Mouse (Mus musculus) cerebellum, adult 18-20 months (tissue): ENCODE measurements around the gene P4ha2.

Experiments used
- DNase-seq, 2 experiments: peaks; one replicate each; pipeline ENCODE4 v3.0.0; 2021

P4ha2 gene

DNA sequence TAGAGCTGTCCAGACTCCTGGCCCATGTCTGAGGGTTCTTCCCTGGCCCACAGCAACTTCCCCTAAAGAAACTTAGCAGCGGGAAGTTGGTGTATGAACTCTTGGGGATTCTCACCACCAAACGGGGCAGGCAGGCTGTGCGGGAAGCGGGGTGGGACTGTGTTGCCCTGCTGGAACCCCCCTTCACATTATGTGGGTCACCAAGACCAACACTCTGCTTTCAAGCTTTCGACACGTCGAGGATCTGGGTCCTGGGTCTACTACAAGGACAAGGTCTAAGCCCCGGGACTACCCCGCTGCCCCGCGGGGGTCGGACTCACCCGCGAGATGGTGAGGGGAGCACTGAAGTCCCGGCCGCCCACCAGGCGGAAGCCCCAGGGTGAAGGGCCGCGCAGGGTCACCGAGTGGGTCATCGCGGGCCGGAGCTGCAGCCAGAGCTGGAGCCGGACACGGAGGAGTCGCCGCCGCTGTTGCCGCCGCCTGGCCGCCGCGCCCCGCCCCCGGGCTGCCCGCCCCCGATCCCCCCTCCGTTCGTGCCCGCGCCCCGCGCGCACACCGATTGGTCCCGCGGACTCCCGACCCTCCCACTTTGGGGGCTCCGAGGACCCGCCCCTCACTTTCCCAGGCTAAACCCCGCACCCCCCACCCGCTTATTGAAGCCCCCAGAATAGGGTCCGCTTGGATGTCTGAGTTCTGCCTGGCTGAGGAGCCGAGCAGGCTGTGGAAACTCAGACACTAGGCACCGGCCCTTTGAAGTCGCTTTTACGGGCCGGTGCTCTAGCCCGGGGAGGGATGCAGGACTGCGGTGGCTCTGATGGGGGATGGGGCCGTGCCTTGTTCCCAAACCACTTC, 31.1 kb upstream of the P4ha2 start, which contains the start of gene Pdlim4:
Gene Pdlim4 (minus strand): TSS at position 495 of the 852 bp plus-strand sequence.
- DNase-seq = no peak

DNA sequence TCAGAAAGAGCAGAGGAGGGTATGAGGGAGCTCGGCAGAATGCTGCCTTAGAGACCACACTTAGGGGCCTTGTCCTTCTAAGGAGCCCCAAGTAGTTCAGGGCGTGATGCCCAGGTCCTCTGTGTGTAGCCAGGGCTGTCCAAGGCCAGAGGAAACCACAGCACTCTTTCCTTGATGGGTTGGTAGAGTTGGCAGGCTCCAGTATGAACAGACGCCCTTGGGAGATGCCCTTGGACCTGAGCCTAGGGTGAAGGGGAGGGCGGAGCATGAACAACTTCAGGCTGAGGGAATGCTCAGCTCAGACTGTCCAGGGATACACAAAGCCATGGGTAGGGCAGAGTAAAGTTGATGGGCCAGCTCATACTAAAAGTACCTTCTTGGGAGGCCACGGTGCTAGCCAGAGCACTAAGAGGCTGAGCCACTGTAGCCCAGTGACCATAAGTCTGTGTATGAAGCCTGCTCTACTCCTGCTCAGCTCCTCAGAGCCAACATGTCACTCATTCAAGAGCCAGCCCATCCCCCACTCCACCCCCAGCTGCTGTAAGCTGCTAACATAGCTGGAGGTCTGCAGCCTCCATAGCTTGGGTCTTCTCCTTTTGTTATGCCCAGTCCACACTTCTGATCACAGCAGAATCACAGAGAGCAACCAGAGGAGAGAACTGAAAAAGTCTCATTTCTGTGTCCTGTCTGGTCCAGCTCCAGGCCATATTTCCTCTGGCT, 28.0 kb upstream of the P4ha2 start:
- peak in 1 of 2 experiments; percentile 68 for DNase-seq

DNA sequence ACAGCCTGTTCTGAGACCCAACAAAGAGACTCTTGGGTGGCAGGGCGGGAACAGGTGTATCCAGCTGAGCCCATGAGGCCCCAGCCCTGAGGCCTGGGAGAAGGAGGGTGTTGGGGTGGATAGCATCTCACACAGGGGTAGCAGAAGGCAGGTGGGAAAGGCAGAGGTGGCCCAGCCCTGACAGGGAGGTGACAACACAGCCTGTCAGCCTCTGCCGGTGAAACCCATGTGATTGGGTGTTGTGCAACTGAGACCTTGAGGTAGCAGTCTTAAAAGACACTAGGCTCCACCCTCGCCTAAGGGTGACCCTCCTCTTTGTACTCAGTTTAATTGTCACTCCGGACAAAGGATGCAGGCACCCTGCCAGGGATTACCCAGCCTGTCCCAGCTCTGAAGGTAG, 26.6 kb upstream of the P4ha2 start:
- DNase-seq = no peak

DNA sequence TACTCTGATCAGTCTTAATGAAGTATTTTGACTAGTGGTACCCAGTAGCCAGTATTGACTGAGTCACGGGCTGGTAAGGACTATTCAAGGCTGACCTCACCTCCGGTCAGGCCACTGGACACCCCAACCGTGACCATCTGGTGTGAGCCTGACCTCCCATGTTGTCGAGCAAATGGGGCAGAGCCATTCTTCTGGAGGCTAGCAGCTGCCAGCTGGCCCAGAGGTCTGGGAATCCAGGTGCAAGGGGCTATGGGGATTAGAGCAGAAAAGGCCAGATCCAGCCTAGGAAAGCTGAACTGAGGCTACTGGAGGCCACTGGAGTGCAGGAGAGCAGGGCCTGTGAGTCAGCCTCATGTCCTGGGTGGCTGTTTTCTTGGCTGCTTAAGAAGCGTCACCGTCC, 24.5 kb upstream of the P4ha2 start:
- DNase-seq = no peak

DNA sequence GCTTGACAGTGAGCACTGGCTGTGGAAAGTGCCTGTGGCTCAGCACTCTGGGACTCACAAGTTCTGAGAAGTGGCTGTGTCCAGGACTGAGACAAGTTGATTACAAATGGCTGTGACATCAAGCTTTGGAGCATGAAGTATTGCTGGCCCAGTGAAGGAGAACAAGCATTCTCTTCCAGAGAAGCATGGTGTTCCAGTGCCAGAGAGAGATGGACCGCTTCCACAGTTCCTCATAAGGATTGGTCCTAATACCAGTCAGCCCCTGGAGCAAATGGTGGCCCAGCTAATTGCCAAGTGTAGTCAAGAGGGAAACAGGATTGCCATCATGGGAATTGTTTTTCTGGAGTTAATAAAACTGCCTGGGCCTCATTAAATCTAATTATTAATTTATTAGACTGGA, 23.8 kb upstream of the P4ha2 start:
- no peak for DNase-seq

DNA sequence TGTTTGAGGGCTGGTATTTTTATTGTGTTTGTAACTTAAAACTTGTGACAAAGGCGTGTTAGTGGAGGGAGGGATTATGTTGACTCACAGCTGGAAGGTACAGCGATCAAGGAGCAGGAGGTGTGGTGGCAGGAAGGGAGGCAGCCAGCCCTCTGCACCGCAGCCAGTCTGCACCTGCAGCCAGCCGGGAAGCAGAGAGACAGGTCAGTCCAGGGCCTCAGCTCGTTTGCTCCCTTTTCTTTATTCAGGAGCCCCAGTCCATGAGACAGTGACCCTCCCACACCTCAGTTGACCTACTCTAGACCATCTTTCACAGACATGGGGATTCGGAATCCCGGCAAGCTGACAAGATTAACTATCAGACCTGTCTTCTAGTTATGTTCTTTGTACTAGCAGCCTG, 19.5 kb upstream of the P4ha2 start:
- no peak for DNase-seq

DNA sequence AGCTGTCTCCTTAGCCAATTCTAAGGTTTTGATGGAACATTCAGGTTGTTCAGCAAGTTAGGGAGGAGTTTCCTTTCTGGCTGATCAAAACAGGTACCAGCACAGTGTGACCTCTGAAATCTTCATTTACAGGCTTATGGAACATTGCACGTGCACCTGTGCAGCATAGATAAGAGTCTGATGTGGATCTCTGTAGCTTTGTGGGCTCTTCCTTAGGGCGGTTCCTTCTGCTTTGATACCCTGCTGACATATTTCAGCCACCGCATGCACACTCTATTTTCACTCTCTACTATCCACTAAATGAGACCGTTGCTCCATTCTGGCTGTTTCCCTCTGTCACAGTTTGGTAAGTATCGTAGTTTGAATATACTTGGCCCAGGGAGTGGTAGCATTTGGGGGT, 17.2 kb upstream of the P4ha2 start:
- DNase-seq = no peak

DNA sequence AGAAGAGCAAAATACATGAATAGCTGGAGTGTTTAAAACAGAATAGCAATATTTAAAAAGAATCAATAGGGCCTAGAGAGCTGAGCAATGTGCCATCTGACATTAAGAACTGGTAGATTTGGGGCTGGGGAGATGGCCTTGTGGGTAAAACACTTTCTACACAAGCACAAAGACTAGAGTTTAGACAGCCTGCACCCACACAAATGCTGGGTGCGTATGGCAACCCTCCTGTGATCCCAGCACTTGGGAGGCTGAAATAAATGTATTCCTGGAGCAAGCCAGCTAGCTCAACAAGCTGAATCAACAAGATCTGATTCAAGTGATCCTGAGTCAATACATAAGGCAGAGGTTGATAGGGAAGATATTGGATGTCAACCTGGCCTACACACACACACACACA, 14.9 kb upstream of the P4ha2 start:
- DNase-seq = no peak

DNA sequence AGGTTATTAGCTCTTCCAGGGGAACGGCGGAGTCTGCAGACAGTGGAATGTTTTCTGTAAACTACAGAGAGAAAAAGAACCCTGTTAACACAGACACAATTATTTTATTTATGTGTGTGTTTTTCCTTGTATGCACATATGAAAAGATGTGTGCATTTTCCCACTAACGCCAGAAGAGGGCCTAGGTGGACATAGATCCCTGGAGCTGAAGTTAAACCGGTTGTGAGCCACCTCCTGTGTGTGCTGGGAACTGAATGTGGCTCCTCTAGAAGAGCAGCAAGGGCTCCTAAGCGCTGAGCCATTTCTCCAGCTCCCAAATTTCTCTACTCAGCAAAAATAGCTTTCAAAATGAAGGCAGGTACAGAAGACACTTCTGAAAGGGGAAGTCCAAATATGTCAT, 14.1 kb upstream of the P4ha2 start:
- no peak for DNase-seq

DNA sequence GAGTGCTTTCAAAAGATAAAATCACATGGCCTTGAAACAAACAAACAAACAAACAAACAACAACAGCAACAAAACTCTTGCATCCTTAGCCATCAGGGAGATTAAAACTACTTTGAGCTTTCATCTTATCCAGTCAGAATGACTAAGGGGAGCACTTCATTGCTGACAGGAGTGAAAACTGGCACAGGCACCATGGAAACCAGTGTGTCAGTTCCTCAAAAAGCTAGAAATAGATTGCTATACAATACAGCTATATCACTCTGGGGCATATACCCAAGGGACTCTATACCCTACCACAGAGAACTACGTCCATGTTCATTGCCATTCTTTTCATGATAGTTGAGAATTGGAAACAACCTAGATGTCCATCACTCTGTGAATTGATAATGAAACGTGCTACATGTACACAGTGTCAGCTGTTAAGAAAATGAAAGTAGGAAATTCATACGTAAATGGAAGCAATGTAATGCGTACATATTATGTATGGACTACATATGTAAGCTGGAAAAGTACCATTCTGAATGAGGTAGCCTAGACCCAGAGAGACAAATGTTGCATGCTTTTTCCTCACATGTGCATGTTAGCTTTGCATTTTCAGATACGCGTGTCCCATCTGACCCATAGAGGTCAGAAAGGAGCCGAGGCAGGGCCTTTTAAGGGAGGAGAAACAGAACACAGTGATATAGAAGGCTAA, 11.5 kb upstream of the P4ha2 start:
- DNase-seq = no peak

DNA sequence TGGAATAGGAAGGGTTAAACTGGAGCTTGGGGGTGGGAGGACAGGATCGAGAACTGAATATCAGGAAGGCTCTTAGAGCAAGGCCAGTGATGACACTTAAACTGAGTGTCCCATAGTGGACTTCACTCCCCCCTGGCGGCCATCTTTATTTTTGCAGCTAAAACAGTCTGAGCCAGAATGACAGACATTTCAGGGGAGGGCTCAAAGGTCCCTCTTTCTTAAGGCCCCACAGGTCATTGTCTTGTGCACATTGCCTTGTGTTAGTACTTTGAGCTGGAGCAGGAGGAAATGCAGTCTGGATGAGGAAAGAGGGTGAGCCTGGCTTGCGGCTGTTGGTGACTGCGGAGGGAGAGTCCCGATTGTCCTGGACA, 11.0 kb upstream of the P4ha2 start:
- DNase-seq = peak; percentile 85 to 89

DNA sequence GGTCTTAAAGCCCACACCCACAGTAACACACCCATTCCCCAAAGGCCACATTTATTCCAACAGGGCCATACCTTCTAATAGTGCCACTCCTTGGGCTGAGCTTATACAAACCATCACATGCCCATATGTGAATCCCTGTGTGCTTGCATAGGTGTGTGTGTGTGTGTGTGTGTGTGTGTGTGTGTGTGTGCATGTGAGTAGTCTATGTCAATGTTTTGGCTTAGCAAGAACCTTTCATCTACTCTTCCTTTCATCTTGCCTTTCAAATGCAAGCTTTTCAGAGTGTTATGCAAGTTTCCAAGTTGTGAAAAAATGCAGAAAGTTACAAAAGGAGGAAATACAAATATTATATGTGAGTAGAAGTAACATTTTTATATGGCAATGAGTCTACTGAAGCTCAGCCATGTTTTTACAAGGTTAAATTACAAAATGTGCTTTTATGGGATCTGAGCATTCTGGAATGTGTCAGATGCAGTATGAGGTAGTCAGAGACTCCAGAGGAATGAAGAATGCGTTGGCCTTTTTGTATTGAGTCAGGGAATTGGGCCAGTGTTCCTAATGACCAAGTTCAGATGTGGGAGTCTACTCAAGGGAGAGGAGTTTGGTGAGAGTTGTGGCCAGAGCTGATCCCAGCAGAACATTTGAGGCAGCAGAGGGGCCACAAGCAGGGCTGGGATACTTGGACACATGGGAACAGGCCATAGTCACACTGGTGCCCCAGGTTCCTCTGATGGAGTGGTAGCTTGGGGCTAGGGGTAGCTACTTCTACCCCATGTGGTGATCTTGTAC, 9.6 kb upstream of the P4ha2 start:
- no peak for DNase-seq

DNA sequence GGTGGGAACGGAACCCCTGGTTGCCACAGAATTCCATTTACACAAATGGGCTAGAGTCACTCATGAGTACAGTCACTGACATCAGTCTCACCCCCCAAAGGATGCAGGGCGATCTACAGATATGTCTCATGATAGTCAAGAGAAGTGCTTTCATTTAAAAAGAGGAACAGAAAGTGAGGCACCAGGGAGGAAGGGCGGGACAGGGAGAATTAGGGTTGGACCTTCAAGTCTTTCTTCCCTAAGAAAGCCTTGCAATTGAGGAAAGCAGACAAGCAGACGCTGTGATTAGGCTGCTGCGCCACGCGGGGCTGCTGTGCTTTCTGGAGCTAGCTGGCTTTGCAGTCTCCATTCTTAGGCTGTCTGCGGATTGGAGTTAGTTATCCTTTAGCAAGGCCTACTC, 8.2 kb upstream of the P4ha2 start:
- no peak for DNase-seq

DNA sequence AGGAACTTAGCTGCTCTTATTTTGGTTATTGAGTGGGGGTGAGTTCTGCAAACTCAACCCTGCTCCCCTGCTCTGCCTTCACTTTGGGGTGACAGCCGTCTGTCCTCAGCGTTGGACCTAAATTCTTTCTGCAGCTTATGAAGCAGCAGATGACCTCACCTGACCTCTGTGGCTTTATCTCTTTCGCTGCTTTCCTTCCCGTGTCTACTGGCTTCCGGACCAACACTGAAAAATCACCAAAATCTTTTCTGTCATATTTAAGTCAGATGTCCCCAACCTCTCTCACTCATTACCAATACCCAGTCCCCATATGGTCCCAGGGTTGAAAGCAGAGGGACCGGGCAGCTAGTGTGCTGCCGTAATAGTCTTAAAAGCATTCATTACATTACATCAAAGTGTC, 7.7 kb upstream of the P4ha2 start:
- no peak for DNase-seq

DNA sequence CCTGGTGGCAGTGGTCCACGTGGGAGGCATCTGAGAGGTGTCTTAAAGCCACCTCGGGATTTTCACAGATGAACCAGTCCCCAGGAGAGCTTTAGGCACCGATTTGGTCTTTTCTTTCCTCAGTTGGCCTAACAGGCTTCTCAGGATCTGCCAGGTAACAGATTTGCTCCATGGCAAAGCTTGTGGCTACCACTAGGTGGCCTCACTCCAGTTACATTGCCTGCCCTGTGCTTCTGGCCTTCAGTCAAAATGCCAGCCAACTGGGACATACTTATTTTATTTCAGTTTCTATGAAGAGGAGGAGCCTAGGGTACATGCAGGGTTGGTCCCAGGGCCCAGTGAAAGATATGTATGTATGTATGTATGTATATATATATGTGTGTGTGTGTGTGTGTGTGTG, 6.9 kb upstream of the P4ha2 start:
- DNase-seq = peak; percentile 63

DNA sequence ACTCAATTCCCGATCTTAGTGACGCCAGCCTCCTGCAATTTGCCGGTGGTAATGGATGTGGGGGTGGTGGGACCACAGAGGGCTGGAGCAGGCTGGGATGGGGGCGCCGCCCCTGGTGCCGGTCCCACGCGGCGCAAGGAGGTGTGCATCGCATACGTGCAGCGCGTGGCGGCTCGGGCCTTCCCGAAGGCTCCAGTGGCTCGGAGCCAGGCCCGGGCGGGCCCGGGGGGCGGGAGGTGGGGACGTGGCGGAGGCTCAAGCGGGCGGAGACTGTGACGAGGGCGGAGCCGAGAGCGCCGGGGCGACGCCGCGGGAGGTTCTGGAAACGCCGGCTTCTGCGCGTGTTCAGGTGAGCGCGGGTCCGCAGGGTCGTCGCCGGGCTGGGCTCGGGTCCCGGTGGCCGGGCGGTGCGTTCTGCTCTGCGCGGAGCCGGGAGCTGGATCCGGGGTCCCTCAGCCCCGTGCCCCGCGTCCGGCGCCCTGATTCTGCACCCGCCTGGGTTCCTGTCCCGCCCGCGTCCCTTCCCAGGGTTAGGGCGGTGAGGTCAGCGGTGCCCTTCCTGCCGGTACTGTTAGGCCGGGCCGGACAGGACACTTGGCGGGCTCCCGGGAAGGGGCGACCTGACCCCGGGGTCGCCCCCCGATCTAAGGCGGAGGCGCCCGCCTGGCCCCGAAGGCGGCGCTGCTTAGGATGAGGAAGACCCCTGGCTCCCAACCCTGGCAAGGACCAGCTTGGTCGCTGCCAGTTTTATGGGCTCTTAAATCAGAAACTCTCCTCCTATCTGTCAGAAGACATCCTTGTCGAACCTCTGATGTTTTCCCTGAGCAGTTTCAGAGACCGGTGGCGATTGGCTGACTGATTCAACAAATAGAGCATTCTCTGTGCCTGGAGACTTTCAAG, 1.0 kb downstream of the P4ha2 start:
- peak; percentile 53 to 70 for DNase-seq

DNA sequence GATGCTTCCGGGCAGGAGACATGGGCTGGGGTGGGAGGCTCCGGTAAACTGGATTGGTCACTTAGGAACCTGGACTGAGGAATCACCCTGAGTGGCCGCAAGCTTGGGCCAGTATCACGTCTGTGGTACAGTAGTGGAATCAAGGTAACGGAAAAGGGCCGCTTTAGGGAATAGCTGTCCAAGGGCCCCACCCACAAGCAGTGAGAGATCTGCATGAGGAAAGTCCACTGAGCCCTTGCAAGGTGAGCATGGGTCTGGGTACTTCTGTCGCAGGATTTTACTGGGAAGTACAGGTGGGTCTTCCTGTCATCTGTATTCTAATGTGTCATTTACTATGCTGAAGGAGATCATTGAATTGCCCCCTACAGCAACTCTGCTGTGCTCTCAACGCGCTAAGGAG, 1.8 kb downstream of the P4ha2 start:
- DNase-seq = no peak

DNA sequence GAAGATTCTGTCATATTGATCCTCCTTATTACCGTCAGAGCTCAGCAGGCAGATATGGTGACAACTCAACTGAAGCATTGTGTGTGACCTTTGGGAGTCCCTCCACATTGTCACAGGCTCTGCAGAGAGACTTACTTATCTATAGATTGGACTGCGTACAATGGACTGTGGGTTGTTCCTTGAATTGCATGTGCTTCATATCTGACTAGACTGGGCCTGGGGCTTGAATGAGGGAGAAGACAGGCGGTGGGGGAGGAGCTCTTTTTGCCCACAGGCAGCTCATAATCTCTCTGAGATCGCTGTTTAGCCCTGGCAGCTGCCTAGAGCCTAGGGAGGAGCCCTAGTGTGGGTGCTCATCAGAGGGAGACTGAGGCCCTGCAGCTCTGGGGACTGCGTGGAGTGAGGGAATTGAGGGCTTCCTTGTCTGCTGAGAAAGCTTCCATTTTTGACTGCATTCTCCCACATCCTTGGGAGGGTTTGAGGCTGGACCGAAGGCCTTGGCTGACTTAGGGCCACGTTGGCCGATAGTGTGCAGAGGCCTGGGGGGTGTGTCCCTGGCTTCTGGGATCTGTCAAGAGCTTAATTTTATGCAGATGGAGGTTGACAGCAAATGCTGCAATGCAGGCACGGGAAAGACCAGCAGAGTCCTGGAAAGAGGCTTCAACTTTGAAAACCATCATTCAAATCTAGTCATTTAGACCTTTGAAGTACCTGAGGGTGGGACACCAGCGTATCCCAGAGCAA, 3.0 kb downstream of the P4ha2 start:
- DNase-seq = no peak

DNA sequence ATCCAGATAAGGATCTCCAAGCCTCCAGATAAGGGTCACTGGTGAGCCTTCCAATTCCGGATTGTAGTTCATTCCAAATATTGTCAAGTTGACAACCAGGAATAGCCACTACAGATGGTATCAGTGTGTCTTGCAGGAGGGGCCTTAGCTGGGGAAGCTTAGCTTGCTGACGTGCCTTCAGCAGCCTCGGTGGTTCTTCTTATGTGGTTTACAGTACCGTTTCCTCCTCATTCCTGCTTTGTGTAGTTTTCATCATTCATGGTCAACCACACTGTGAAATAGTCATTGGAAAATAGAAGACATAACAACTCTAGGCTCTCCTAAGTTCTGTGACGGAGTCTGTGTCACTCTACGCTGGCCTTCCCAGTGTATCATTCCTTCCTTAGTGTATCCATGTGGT, 5.1 kb downstream of the P4ha2 start:
- DNase-seq = no peak

DNA sequence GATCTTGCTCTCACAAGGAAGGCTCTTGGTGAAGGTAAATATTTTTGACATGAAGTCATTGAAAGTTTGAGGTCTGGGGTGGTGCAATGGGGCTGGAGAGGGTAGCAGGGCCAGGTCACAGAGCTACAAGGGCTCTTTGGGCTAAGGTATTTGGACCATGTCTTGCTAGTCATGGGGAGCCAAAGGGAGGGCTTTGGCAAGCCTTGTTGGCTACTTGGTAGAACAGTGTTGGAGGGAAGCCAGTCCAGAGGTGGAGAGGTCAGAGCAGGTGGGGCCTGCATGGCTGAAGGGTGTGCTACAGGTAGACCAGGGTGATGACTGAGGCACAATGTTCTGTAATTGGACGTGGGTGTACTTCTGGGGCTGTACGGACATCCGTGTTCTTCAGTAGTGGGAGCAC, 6.8 kb downstream of the P4ha2 start:
- no peak for DNase-seq

DNA sequence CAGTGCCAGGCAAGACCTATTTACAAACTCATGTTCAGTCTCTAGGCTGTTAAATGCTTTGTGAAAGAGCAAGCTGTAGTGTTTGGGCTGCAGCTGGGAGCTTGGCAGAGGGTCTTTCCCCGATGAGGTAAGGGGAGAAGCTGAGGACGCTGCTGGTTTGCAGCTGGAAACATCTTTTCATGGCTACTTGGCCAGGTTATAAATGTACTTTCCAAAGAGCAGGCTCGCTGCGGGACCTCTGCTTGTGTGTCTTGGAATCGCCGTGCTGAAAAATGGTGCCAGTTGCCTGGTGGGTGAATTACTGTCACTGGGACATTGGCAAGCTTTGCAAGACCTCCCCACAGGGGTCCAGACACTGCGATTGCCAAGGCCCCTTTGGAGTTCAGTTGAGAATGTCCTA, 7.3 kb downstream of the P4ha2 start:
- peak; percentile 54 to 59 for DNase-seq
